Mouse (Mus musculus): ENCODE data around the gene Aurka. TPM values are rescaled to one million over a fixed set of nuclear protein-coding genes. Genes with fewer than 3 reads are reported as not detected.

Aurka gene
- polyA plus RNA-seq, 1 experiment from 2014 or later = 92.4 TPM

DNA sequence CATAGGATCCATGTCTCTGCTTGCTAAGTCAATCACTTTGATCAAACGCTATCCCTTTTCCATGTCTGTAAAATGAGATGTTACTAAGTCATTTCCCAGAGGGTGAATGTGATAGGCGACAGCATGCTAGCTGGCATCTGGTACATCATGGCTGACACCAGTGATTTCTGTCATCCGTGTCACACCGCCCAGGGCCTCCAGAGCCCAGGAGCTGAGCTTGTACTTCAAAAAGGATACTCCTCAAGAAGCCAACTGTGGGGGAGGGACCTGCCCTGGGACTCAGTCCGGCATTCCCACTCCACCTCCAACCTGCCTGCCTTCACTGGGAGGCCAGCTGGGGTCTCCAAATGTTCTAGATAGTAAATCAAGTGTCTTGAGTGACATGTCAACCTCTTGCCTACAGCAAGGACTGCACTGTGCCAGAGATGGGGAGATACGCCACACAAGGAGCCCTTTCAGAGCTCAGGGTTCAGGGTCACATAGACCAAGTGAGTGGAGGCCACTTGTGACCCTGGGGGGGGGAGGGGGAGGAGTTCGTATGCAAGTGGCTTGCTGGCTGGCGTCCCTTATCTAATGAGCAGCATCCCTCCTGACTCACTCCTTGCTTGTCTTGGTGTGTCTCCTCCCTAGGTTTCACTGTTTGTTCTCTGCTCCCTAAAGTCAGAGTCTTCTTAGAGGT is 23.3 kb downstream of the Aurka start:
- ATAC-seq (replicated peaks; ENCODE audit: extremely low read depth, insufficient read depth, low FRiP score) = no peak
- H3K27ac ChIP-seq (ENCODE audit: low read length) = no peak overlapping the region
- H3K36me3 ChIP-seq (ENCODE audit: control insufficient read depth, insufficient read depth) = no peaks in the 10 kb centered on the region
- no peaks in the 10 kb centered on the region; the same call in 1 of the 2 replicates for H3K9me3 ChIP-seq (replicated peaks; ENCODE audit: control insufficient read depth, low read length)
- peaks cover 11% of the 10 kb centered on the region for H3K4me1 ChIP-seq (ENCODE audit: control insufficient read depth, insufficient read depth, low read length)
- peak overlapping the region; percentile 75; the same call in 1 of the 2 replicates for H3K4me3 ChIP-seq (ENCODE audit: low read length)
- H3K27me3 ChIP-seq (ENCODE audit: control insufficient read depth, insufficient read depth, low read length) = no peaks in the 10 kb centered on the region
- WGBS = 59% methylated on average over 8 of the region's 8 CpGs
- no peak overlapping the region for H3K9ac ChIP-seq (ENCODE audit: low read length)
- peak overlapping the region; percentile 73 for H3K4me2 ChIP-seq (ENCODE audit: low read depth, low read length)

DNA sequence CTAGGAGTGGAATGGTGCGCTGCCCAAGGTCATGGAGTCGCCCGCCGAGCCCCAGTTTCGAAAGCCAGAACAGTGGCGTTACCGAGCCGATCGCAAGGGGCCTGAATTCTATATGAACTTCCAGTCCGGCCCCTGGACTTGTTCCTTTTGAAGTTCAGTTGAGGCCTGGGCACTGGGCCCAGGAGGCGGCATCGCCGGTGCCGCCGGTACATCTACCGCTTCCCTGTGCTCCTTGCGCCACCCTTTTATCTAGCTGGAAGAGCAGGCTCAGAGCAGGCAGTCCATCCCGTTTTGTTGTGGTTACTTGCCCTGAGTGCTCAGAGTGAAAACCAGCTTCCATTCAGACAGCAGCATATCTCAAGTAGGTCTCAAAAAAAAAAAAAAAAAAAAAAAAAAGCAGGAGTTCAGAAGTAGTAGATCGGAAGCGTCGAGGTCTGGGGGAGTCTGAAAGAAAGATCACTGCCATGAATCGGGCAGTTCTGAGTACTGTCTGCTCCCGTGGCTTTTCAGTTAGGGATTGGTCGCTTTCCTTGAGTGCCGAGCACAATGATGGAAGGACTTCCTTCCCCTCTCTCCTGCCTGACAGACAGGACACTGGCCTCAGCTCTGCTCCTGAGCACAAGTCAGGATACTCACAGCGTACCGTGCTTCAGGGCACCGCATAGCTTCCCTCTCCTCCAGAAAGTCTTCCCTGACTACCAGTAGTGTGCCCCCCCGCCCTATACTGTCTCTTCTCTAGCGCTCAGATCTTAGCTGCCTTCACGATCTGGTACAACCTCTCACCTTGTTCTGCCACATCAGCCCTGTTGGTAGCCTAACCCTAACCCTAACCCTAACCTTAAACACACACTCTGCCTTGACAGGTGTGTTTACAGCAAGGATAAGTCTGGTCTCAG is 24.1 kb downstream of the Aurka start:
- WGBS = 9% methylated on average over 31 of the region's 31 CpGs
- ATAC-seq (replicated peaks; ENCODE audit: extremely low read depth, insufficient read depth, low FRiP score) = no peak; the same call in 1 of the 2 replicates
- H3K27ac ChIP-seq (ENCODE audit: low read length) = peak overlapping the region; percentile 23; the same call in 1 of the 2 replicates
- H3K9ac ChIP-seq (ENCODE audit: low read length) = peak overlapping the region; percentile 75
- peaks cover 11% of the 10 kb centered on the region for H3K4me1 ChIP-seq (ENCODE audit: control insufficient read depth, insufficient read depth, low read length)
- H3K27me3 ChIP-seq (ENCODE audit: control insufficient read depth, insufficient read depth, low read length) = no peaks in the 10 kb centered on the region
- H3K36me3 ChIP-seq (ENCODE audit: control insufficient read depth, insufficient read depth) = no peaks in the 10 kb centered on the region
- H3K4me3 ChIP-seq (ENCODE audit: low read length) = peak overlapping the region; percentile 75
- peak overlapping the region; percentile 73 for H3K4me2 ChIP-seq (ENCODE audit: low read depth, low read length)
- no peaks in the 10 kb centered on the region; the same call in 1 of the 2 replicates for H3K9me3 ChIP-seq (replicated peaks; ENCODE audit: control insufficient read depth, low read length)

DNA sequence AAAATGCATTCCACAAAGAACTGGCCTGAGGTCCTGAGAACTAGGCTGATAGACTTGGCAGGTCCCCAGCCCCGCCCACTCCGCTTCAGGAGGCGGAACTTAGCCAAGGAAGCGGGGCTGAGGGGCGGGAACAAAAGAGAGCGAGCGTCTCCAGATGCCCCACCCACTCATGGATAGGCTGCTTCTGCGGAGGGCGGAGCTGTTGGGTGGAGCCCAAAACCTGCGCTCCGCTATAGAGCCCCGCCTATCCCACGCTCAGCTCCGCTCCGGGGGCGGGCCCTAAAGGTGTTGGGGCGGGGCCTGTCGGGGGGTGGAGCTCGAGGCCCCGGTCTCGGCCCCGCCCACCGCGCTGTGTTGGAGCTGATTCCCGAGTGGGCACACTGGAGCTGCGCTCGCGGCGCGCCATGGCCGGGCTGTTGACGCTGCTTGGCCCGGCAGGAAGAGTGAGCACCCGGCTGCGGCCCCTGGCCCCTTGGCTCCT is 25.0 kb downstream of the Aurka start, which contains the start of gene Fam210b:
Gene Fam210b (plus strand): TSS at position 308 of the 481 bp plus-strand sequence.
- H3K36me3 ChIP-seq (ENCODE audit: control insufficient read depth, insufficient read depth) = no peaks in the 10 kb centered on the region
- H3K4me1 ChIP-seq (ENCODE audit: control insufficient read depth, insufficient read depth, low read length) = peaks cover 11% of the 10 kb centered on the region
- peak within 1 kb of the TSS; percentile 23 for H3K27ac ChIP-seq (ENCODE audit: low read length)
- H3K4me2 ChIP-seq (ENCODE audit: low read depth, low read length) = peak within 1 kb of the TSS; percentile 73
- H3K9me3 ChIP-seq (replicated peaks; ENCODE audit: control insufficient read depth, low read length) = no peaks in the 10 kb centered on the region; the same call in 1 of the 2 replicates
- peak; percentile 97 for ATAC-seq (replicated peaks; ENCODE audit: extremely low read depth, insufficient read depth, low FRiP score)
- H3K9ac ChIP-seq (ENCODE audit: low read length) = peak within 1 kb of the TSS; percentile 75
- H3K27me3 ChIP-seq (ENCODE audit: control insufficient read depth, insufficient read depth, low read length) = no peaks in the 10 kb centered on the region
- WGBS = under 1% methylated on average over 35 of the region's 35 CpGs
- H3K4me3 ChIP-seq (ENCODE audit: low read length) = peak within 1 kb of the TSS; percentile 75

DNA sequence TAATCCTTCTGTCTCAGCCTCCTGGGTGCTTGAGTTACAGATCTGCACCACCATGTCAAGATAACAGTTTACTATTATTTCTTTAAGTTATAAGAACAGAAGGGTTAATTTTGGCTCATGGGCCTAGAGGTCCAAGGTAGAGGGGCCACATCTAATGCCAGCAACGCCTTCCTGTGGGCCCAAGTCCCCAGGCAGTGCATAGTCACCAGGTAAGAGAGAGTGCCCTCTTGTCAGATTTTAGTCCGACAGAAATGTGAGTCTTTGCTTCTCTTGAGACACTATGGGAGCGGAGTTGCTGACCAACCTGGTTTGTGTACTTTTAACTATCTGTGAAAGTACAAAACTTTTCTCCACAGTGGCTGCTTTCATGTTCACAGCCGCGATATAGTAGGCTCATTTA is 25.7 kb downstream of the Aurka start:
- Histone ChIP-seq H3K27ac (ENCODE audit: low read length) (peak overlapping the region; percentile 7; the same call in 1 of the 2 replicates), H3K4me2 (ENCODE audit: low read depth, low read length) (peak overlapping the region; percentile 73), H3K9ac (ENCODE audit: low read length) (no peak overlapping the region), H3K27me3 (ENCODE audit: control insufficient read depth, insufficient read depth, low read length) (no peaks in the 10 kb centered on the region), H3K4me3 (ENCODE audit: low read length) (peak overlapping the region; percentile 75), H3K4me1 (ENCODE audit: control insufficient read depth, insufficient read depth, low read length) (peaks cover 11% of the 10 kb centered on the region), H3K36me3 (ENCODE audit: control insufficient read depth, insufficient read depth) (no peaks in the 10 kb centered on the region), H3K9me3 (replicated peaks; ENCODE audit: control insufficient read depth, low read length) (no peaks in the 10 kb centered on the region; the same call in 1 of the 2 replicates)
- no peak for ATAC-seq (replicated peaks; ENCODE audit: extremely low read depth, insufficient read depth, low FRiP score)
- WGBS = 31% methylated on average over 5 of the region's 5 CpGs

DNA sequence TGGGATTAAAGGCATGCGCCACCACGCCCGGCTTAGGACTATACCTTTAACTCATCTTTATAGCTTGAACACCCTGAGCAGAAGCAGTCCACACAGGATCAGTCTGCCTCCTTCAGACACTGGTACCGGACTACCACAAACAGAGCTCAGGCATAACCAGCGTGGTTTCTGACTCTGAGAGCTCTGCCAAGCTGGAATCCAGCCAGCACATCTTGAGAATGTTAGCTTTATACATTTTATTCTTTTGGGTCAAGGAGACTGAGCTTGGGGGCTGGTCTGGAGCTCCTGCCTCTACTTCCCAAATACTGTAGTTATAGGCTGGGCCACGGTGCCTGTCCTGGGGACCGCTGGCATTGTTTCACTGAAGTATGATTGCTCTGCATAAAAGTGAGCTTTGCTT is 26.6 kb downstream of the Aurka start:
- no peak overlapping the region for H3K27ac ChIP-seq (ENCODE audit: low read length)
- H3K9ac ChIP-seq (ENCODE audit: low read length) = no peak overlapping the region
- no peak overlapping the region for H3K4me3 ChIP-seq (ENCODE audit: low read length)
- 90% methylated on average over 7 of the region's 7 CpGs for WGBS
- H3K27me3 ChIP-seq (ENCODE audit: control insufficient read depth, insufficient read depth, low read length) = no peaks in the 10 kb centered on the region
- no peaks in the 10 kb centered on the region; the same call in none of the 2 replicates for H3K9me3 ChIP-seq (replicated peaks; ENCODE audit: control insufficient read depth, low read length)
- no peaks in the 10 kb centered on the region for H3K36me3 ChIP-seq (ENCODE audit: control insufficient read depth, insufficient read depth)
- H3K4me2 ChIP-seq (ENCODE audit: low read depth, low read length) = no peak overlapping the region
- no peak for ATAC-seq (replicated peaks; ENCODE audit: extremely low read depth, insufficient read depth, low FRiP score)
- peaks cover 11% of the 10 kb centered on the region for H3K4me1 ChIP-seq (ENCODE audit: control insufficient read depth, insufficient read depth, low read length)

DNA sequence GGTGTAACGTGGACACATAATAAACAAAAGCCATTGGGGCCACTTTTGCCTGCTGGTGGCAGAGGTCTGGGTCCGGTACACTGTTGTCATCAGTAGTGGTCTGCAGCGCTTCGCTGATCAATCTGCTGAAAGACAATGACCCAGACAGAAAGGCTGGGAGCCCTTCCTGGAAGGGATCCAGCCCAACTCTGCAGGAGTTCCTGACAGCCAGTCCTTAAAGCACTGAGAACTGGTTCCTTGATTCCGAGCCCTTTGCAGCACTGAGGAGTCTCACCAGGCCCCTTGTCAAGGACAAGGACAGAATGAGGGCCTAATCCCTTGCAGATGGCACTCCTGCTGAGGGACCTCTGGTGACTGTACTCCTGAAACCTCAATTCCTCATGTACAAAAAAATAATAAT is 28.7 kb downstream of the Aurka start:
- Histone ChIP-seq H3K27me3 (ENCODE audit: control insufficient read depth, insufficient read depth, low read length) (no peaks in the 10 kb centered on the region), H3K9ac (ENCODE audit: low read length) (no peak overlapping the region), H3K4me3 (ENCODE audit: low read length) (no peak overlapping the region), H3K36me3 (ENCODE audit: control insufficient read depth, insufficient read depth) (no peaks in the 10 kb centered on the region), H3K4me2 (ENCODE audit: low read depth, low read length) (no peak overlapping the region), H3K27ac (ENCODE audit: low read length) (no peak overlapping the region), H3K9me3 (replicated peaks; ENCODE audit: control insufficient read depth, low read length) (no peaks in the 10 kb centered on the region; the same call in none of the 2 replicates), H3K4me1 (ENCODE audit: control insufficient read depth, insufficient read depth, low read length) (peaks cover 6% of the 10 kb centered on the region)
- WGBS = 49% methylated on average over 5 of the region's 5 CpGs
- no peak for ATAC-seq (replicated peaks; ENCODE audit: extremely low read depth, insufficient read depth, low FRiP score)

DNA sequence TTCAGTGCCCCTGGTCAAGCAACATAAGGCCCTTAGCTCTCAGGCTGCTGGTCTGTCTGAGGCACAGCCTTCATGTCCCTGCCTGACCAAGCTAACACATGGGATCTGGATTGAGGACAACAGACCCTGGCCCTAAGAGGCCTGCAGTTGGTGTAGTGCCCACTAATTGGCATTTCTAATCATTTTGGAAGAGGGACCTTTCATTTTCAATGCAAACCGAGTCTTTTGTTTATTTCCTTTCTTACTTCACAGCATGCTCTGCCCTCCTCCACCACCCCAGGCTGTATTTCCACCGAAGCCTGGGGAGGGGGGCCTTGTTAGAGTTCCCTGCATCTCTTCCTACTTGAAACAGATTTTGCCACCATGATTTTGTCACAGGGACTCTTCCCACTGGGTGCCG is 29.4 kb downstream of the Aurka start:
- 57% methylated on average over 3 of the region's 3 CpGs for WGBS
- H3K9me3 ChIP-seq (replicated peaks; ENCODE audit: control insufficient read depth, low read length) = no peaks in the 10 kb centered on the region; the same call in none of the 2 replicates
- no peak overlapping the region for H3K4me2 ChIP-seq (ENCODE audit: low read depth, low read length)
- no peak overlapping the region for H3K9ac ChIP-seq (ENCODE audit: low read length)
- H3K36me3 ChIP-seq (ENCODE audit: control insufficient read depth, insufficient read depth) = no peaks in the 10 kb centered on the region
- no peaks in the 10 kb centered on the region for H3K27me3 ChIP-seq (ENCODE audit: control insufficient read depth, insufficient read depth, low read length)
- peaks cover 3% of the 10 kb centered on the region for H3K4me1 ChIP-seq (ENCODE audit: control insufficient read depth, insufficient read depth, low read length)
- no peak overlapping the region for H3K4me3 ChIP-seq (ENCODE audit: low read length)
- H3K27ac ChIP-seq (ENCODE audit: low read length) = no peak overlapping the region
- ATAC-seq (replicated peaks; ENCODE audit: extremely low read depth, insufficient read depth, low FRiP score) = no peak

DNA sequence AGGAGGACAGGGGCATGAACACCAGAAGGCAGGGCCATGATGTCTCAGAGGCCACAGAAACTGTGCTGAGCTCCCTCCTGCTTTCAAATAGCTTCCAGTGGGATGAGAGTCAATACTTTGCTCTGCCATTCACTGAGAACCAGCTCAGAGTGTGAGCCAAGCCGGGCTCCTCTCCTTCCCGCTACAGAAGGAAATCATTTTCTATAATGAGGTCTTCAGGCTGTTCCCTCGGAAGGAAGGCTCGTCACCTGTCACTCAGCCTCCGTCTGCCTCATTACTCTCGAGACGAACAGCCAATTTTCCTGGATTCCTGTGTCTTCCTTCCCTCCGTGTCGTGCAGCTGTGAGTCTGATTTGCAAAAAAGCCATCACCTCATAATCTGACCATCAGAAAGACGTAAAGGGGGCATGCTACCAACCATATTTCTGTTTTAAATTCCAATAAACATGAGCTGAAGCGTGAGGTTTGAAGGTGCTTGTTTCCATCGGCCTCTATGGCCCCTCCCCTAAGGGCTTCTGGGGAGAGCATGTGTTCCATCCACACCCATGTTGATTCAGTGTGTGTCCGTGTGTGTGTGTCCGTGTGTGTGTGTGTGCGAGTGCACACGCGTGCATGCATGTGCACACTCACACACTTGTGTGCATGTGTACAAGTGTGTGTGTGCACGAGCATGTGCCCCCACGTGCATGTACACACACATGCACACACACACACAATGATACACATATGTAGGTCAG is 32.0 kb downstream of the Aurka start:
- Histone ChIP-seq H3K4me3 (ENCODE audit: low read length) (no peak overlapping the region), H3K4me2 (ENCODE audit: low read depth, low read length) (no peak overlapping the region), H3K4me1 (ENCODE audit: control insufficient read depth, insufficient read depth, low read length) (no peaks in the 10 kb centered on the region), H3K27ac (ENCODE audit: low read length) (no peak overlapping the region), H3K9me3 (replicated peaks; ENCODE audit: control insufficient read depth, low read length) (no peaks in the 10 kb centered on the region; the same call in none of the 2 replicates), H3K27me3 (ENCODE audit: control insufficient read depth, insufficient read depth, low read length) (no peaks in the 10 kb centered on the region), H3K36me3 (ENCODE audit: control insufficient read depth, insufficient read depth) (no peaks in the 10 kb centered on the region), H3K9ac (ENCODE audit: low read length) (no peak overlapping the region)
- 79% methylated on average over 19 of the region's 19 CpGs for WGBS
- ATAC-seq (replicated peaks; ENCODE audit: extremely low read depth, insufficient read depth, low FRiP score) = no peak

All from heart, embryonic 16.5 days (tissue).